Mouse (Mus musculus) thymus, adult 2 months (tissue): Measurements from ENCODE around the gene Borcs6. TPM values are rescaled to one million over a fixed set of nuclear protein-coding genes. Genes with fewer than 3 reads are reported as not detected.
A peak's percentile ranks its signal among the peaks of the same experiment; 100 is the strongest.

Source experiments
- DNase-seq: peaks from one replicate; pipeline ENCODE4 v3.0.0; 2021
- H3K27ac ChIP-seq: fragments of 200-500 bp; 2 replicates; pipeline ENCODE4 v1.5.1; 2012; ENCODE audit warnings: low read length, control low read depth; ENCODE audit not compliant: control insufficient read depth, insufficient read depth
- H3K27me3 ChIP-seq: fragments of 200-500 bp; 2 replicates; pipeline ENCODE4 v1.6.1; 2012; ENCODE audit warnings: mild to moderate bottlenecking, low read length, moderate library complexity, mixed read lengths; ENCODE audit not compliant: control insufficient read depth, insufficient read depth
- H3K36me3 ChIP-seq: fragments of 200-500 bp; 2 replicates; pipeline ENCODE4 v1.6.1; 2012; ENCODE audit warnings: mild to moderate bottlenecking, low read length, moderate library complexity; ENCODE audit not compliant: control insufficient read depth, insufficient read depth
- H3K4me1 ChIP-seq: fragments of 200-500 bp; replicated peaks from 2 replicates; pipeline ENCODE4 v1.6.1; 2012; ENCODE audit warnings: low read length; ENCODE audit not compliant: control insufficient read depth, insufficient read depth
- H3K4me3 ChIP-seq: fragments of 200-500 bp; 2 replicates; pipeline ENCODE4 v1.5.1; 2012; ENCODE audit warnings: mild to moderate bottlenecking, low read length, control low read depth, moderate library complexity; ENCODE audit not compliant: control insufficient read depth, insufficient read depth
- CTCF ChIP-seq: fragments of 200-500 bp; IDR thresholded peaks from 2 replicates; pipeline ENCODE4 v1.5.1; 2012; ENCODE audit warnings: mild to moderate bottlenecking, control low read depth, low read length, moderate library complexity, borderline replicate concordance; ENCODE audit not compliant: control insufficient read depth, poor library complexity, insufficient read depth; ENCODE audit errors: extremely low read depth
- POLR2A ChIP-seq: fragments of 200-500 bp; IDR thresholded peaks from 2 replicates; pipeline ENCODE4 v1.6.1; 2012; ENCODE audit warnings: mild to moderate bottlenecking, low read length, control low read depth, moderate library complexity; ENCODE audit not compliant: control insufficient read depth, poor library complexity, insufficient read depth; ENCODE audit errors: extremely low read depth
- WGBS: fragments of 180-500 bp; shearing (Covaris S2); methylation state at CpG from one replicate; pipeline ENCODE4 v1.1.7; 2018; 5-methylcytosine and 5-hydroxymethylcytosine counted together
- polyA plus RNA-seq: library from polyadenylated mRNA; depleted of rRNA; stranded (reverse); fragments of >200 nt; gene quantifications from 2 replicates; pipeline ENCODE4 v1.2.3, GENCODE M21; 2012

Borcs6 gene
- polyA plus RNA-seq, 1 experiment: 18.0 TPM

DNA sequence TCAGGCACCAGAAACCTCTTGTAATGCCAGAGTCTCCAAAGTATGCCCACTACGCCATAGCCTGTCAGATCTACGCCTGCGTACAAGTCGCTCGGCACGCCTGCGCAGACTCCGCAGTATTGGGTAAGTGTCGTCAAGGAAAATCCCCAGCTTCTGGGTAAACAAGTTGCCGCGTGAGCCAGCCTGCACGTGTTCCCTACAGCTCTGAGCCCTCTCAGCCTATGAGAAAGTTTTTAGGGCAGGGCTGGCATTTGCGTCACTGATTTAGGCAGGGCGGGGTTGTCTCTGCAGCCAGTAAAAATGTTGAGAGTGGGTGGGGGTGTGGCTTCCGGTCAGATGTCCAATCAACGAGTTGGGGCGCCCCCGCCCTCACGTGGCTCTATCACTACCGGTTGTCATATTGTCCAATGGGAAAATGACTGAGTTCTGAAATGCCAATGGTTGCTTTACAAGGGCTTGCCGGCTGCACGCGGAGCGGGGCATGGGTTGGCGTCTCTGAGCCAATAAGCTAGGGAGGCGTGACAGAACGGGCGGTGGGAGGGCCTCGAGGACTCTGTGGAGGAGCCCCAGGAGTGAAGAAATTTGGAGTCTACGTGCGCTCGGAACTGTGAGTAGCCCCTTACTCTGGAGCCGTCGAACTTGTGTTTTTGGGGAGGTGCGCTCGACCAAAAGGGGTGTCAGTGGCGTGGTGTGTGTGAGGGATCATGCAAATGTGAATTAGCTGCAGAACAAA is 35.3 kb downstream of the Borcs6 start, which contains the start of gene Per1:
Gene Per1 (plus strand): TSS at position 521 of the 733 bp plus-strand sequence.
- DNase-seq: peak; percentile 98
- Histone ChIP-seq H3K27ac (peak within 1 kb of the TSS; percentile 90), H3K4me1 (peaks cover 46% of the 10 kb centered on the region), H3K36me3 (peaks cover 2% of the 10 kb centered on the region), H3K27me3 (no peaks in the 10 kb centered on the region), H3K4me3 (peak within 1 kb of the TSS; percentile 51)
- WGBS: under 1% methylated on average over 37 of the region's 37 CpGs
- TF ChIP-seq POLR2A: peak; percentile 78; the same call in 1 of the 2 replicates
- TF ChIP-seq CTCF: no peak

DNA sequence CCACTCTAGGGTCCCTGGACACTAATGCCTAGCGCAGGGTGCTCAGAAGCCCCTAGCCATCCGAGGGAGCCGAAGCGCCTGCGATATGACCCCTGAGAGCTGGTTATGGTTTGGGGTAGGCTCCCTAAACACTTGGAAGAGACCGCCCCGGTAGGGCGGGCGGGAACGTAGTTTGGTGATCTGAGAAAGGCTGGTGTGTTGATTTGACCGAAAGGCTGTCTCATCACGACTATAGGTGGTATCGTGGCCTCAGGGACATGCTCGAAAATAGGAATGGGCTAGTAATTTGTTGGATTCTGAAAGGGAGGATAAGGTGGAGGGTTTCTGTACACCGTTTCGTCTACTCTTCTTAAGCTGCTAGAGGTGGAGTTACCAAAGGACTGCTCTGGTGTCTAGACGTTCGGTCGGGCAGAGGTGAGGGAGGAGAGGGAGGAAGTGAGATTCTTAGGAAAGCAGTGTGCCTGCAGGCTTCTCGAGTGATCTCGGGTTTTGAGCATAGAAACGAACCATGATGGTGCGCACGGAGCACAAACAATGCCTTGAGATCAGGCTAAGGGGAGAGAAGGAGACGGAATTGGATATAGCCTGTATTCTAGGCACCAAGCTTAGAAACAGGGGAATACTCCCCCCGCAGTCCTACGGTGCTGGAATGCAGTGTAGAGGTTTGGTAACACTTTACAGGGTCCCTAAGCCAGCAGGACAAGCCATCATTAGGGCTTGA is 36.2 kb downstream of the Borcs6 start:
- 2% methylated on average over 27 of the region's 27 CpGs for WGBS
- no peak for TF ChIP-seq CTCF
- TF ChIP-seq POLR2A: no peak
- peak; percentile 49 for DNase-seq

DNA sequence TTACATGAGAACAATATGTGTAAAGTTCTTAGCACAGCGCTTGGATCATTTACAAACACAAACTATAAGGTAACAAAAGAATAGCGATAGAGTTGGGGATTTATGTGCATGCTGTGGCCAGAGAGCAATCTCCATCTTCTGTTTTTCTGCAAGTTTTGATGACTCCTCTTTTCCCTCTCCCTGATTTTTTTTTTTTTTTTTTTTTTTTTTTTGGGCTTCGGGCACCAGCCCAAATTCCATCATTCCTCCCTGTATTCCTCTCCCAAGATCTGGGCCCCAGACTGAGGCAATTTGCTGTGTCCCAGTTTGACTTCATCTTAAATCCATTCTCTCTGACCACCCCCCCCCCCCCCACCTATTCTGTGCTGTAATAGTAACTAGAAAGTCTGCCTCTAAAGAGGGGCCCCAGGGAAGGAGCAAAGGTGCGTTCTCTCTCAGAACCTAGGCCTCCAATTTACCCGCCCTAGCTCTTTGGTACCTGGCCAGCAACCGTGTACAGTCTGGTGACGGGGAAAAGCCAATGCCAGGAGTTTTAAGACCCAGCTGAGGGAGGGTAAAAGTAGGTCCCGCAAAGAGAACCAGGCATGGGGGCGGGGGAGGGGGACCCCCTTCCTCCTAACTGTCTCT is 37.0 kb downstream of the Borcs6 start:
- no peak for TF ChIP-seq CTCF
- TF ChIP-seq POLR2A: no peak
- 20% methylated on average over 9 of the region's 9 CpGs for WGBS
- Histone ChIP-seq H3K36me3 (peaks cover 3% of the 10 kb centered on the region; the same call in 1 of the 2 replicates), H3K4me3 (peak overlapping the region; percentile 43), H3K27me3 (no peaks in the 10 kb centered on the region), H3K27ac (peak overlapping the region; percentile 49; the same call in 1 of the 2 replicates), H3K4me1 (peaks cover 52% of the 10 kb centered on the region)
- no peak for DNase-seq

More for the DNA sequence above, 36.2 kb downstream of the Borcs6 start:
- Histone ChIP-seq H3K36me3 (no peaks in the 10 kb centered on the region), H3K4me3 (peak overlapping the region; percentile 51), H3K27me3 (no peaks in the 10 kb centered on the region), H3K4me1 (peaks cover 50% of the 10 kb centered on the region), H3K27ac (peak overlapping the region; percentile 90)

DNA sequence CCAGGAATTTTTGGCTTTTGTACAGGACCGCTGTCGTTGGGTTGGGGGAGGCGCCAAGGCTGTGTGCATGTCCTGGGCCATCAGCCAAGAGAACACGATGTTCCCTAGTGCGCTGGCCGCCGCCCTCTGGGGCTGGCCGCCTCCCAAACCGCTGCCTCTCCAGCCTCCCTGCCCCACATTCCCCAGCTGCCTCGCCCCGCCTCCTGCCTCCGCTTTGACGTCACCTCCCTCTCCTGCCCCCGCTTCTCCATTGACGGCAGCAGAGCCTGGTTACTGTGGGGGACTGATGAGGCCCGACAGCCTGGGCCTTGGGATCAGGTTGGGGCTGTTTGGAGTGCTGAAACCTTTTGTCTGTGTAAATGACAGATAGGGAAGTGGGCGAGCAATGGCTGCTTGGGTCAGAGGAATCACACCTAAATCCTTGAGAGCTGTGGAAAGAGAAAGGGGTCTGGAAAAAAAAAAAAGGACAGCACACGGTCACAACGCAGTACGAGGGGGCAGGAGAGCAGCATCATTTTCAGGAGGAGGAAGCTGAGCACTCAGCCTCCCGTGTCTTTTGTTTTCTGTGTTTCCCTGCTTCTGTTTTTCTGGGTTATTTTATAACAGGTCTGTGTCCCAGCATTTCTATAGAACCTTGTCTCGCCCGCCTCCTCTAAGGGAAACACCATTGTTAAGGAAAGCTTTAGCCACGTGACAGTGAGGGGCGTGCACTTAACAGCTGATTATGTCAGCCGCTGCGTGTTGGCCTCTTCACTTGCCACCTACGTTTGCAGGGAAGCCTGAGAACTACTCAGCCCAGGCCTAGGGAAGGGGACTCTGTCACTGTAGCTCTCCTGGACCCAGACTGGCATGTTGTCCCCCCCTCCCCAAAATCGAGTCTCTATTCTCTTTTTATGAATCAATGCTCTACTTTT is 37.7 kb downstream of the Borcs6 start:
- TF ChIP-seq CTCF (no peak), POLR2A (0 out of 2 replicates have a peak, but pooled peaks have one; percentile 34)
- Histone ChIP-seq H3K27ac (peak overlapping the region; percentile 78), H3K4me3 (peak overlapping the region; percentile 43), H3K27me3 (no peaks in the 10 kb centered on the region), H3K4me1 (peaks cover 52% of the 10 kb centered on the region), H3K36me3 (peaks cover 6% of the 10 kb centered on the region; the same call in 1 of the 2 replicates)
- peak; percentile 92 for DNase-seq
- 6% methylated on average over 29 of the region's 29 CpGs for WGBS

DNA sequence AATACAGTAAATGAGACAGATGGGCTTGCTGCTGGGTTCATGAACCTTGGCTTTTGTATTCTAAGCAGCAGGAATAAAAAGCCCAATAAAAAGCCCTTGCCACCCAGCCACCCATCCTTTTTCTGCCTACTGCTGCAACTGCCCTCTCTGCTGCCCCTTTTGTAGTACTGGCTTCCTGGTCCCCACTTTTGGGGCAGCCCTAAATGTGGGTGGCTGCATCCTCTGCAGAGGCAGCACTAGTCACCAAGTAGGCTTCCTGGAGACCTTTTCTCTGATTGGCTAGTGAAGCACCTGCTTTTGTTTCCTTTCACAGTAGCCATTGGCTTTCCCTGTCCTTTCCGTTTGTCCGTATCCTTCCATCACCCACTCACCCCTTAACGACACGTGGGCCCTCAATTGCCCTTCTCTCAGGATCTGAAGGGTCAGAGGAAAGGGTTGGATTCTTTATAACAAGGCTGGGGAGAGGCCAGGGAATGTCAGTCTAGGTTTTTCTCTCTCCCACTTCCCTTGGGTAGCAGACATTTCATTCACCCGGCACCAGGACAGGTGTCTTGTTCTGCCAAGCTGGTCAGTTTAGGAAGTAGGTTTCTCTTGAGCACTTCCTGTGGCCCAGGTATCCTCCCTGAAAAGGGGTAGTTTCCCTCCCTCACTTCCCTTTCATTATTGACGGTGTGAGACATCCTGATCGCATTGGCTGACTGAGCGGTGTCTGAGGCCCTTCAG is 38.7 kb downstream of the Borcs6 start:
- TF ChIP-seq POLR2A (no peak), CTCF (no peak)
- Histone ChIP-seq H3K27ac (peak overlapping the region; percentile 78), H3K36me3 (peaks cover 12% of the 10 kb centered on the region; the same call in 1 of the 2 replicates), H3K4me1 (peaks cover 52% of the 10 kb centered on the region), H3K4me3 (peak overlapping the region; percentile 51; the same call in 1 of the 2 replicates), H3K27me3 (no peaks in the 10 kb centered on the region)
- WGBS: 18% methylated on average over 8 of the region's 8 CpGs
- no peak for DNase-seq
